Mouse (Mus musculus) mouse embryonic stem cell (cell line): ENCODE data around the gene Mpzl3.
"Not testable (repeated sequence)": the region's sequence is repeated elsewhere in the genome, so short reads cannot be mapped to it uniquely, and the experiment has no call there.

Experiments
- in situ Hi-C, 2 experiments: fragments of 300-500 bp; cut with MboI; formaldehyde crosslinking; loops; 1 replicate in 1 of 2; 3 replicates in 1 of 2; pipeline ENCODE4 v1.14.3; 2019 to 2020; ENCODE audit warnings: low sequenced_read_pairs in 2 of 2, low pct_unique_long_range_greater_than_20kb in 1 of 2, mixed read lengths in 1 of 2; ENCODE audit not compliant: unreplicated experiment in 1 of 2

Mpzl3 gene

GRCm38 (mm10) chr9:45055082-45055713 lies at the start of gene Mpzl3:
Gene Mpzl3, plus strand, starts transcription at chr9:45055186.
- in situ Hi-C loops, result no loop called here

GRCm38 (mm10) chr9:45007404-45007803 lies 47.6 kb upstream of the Mpzl3 start:
- in situ Hi-C loops, result loop anchor here in 1 of 2 experiments (5.0 kb wide), 1 partner anchor 35 kb away; no protein-coding TSS in a partner anchor

GRCm38 (mm10) chr9:45008342-45008741 lies 46.6 kb upstream of the Mpzl3 start:
- in situ Hi-C loops, result loop anchor here in 1 of 2 experiments (5.0 kb wide), 1 partner anchor 36 kb away; no protein-coding TSS in a partner anchor

- in situ Hi-C loops, result loop anchor here in 1 of 2 experiments (5.0 kb wide), 1 partner anchor 37 kb away; no protein-coding TSS in a partner anchor
Measured at GRCm38 (mm10) chr9:45009180-45010078, 45.6 kb upstream of the Mpzl3 start, which contains the start of gene Cd3e. Gene Cd3e, minus strand, starts transcription at chr9:45009627.

- in situ Hi-C loops, result no loop called here
Measured at GRCm38 (mm10) chr9:45010461-45010860, 44.5 kb upstream of the Mpzl3 start.

- in situ Hi-C loops, result no loop called here
Measured at GRCm38 (mm10) chr9:45011291-45011690, 43.7 kb upstream of the Mpzl3 start.

GRCm38 (mm10) chr9:45014879-45015278 lies 40.1 kb upstream of the Mpzl3 start:
- in situ Hi-C loops, result no loop called here

- in situ Hi-C loops, result no loop called here
Measured at GRCm38 (mm10) chr9:45015841-45016240, 39.1 kb upstream of the Mpzl3 start.

GRCm38 (mm10) chr9:45018031-45018430 lies 37.0 kb upstream of the Mpzl3 start:
- in situ Hi-C loops, result no loop called here

GRCm38 (mm10) chr9:45022800-45023199 lies 32.2 kb upstream of the Mpzl3 start:
- in situ Hi-C loops, result loop anchor here in 1 of 2 experiments (10.0 kb wide), 1 partner anchor 122 kb away; no protein-coding TSS in a partner anchor

- in situ Hi-C loops, result loop anchor here in 1 of 2 experiments (10.0 kb wide), 1 partner anchor 121 kb away; no protein-coding TSS in a partner anchor
Measured at GRCm38 (mm10) chr9:45023638-45024037, 31.3 kb upstream of the Mpzl3 start.

- in situ Hi-C loops, result loop anchor here in 1 of 2 experiments (10.0 kb wide), 1 partner anchor 121 kb away; no protein-coding TSS in a partner anchor
Measured at GRCm38 (mm10) chr9:45024187-45024586, 30.8 kb upstream of the Mpzl3 start.

GRCm38 (mm10) chr9:45027376-45027775 lies 27.6 kb upstream of the Mpzl3 start:
- in situ Hi-C loops, result loop anchor here in 1 of 2 experiments (5.0 to 10.0 kb wide), 2 partner anchors 95 to 117 kb away; no protein-coding TSS in a partner anchor

- in situ Hi-C loops, result no loop called here
Measured at GRCm38 (mm10) chr9:45030341-45030740, 24.6 kb upstream of the Mpzl3 start.

- in situ Hi-C loops, result no loop called here
Measured at GRCm38 (mm10) chr9:45032261-45032660, 22.7 kb upstream of the Mpzl3 start.

GRCm38 (mm10) chr9:45034526-45034925 lies 20.5 kb upstream of the Mpzl3 start:
- in situ Hi-C loops, result no loop called here

GRCm38 (mm10) chr9:45037803-45038202 lies 17.2 kb upstream of the Mpzl3 start:
- in situ Hi-C loops, result not testable (repeated sequence)

GRCm38 (mm10) chr9:45039499-45039898 lies 15.5 kb upstream of the Mpzl3 start, which contains the start of gene Mpzl2:
Gene Mpzl2, plus strand, starts transcription at chr9:45039799.
- in situ Hi-C loops, result no loop called here
